Mouse (Mus musculus) kidney, adult 18-20 months (tissue): ENCODE measurements around the gene Clca3a1.

Experiments used
- DNase-seq: peaks from one replicate; pipeline ENCODE4 v3.0.0; 2021

Gene Clca3a1

DNA sequence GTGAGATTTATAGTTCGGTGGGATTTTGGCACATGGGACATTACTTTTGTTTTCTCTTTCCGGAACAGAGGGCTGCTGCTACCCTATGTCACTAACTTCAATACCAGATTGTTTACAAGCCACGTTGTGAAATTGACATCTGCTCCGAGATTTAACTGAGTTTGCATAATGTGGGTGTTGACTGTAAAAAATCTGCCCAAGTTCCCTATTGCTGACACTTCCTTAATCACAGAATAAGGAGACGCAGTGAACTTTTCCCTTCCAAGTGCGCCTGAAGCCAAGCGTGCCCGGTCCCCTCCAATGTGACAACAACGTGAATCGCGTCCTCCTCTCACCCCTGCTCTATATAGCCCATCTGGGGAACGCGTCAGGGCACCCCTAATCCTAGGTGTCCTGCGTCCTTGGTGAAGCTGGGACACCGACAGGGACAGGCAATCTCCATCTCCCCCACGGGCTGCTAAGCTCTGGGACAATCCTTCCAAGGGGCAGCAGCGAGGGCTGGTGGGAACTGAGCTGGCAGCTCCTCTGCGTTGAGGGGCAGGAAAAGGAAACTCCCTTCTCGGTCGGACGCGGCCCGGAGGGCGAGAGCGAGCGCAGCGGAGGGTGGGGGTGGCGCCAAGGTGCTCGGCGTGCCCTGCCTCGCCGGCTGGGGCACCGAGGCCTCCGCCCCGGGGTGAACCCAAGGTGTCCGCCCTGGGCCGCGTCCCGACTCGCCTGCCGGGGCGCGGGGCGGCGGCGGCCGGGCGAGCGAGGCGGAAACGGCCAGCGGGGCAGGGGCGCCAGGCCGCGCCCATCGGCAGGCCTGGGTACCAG is 41.5 kb downstream of the Clca3a1 start:
- peak; percentile 74 for DNase-seq

DNA sequence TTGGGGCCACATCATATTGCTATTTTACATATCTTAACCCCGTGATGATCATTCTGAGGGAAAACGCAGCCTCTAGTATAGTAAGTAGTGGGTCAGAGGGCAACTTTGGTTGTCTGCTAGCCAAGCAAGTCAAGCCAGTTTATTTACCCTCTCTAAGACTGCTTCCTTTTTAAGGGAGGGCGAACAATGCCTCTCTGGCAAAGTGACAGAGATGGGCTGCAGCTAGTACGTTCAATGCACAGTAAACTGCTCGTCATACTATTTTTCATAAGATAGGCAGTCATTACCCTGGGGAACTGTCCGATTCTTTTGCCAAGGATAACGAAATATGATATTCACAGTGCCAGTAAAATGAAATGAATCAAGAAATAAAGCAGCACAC is 42.1 kb downstream of the Clca3a1 start:
- DNase-seq: peak; percentile 30

DNA sequence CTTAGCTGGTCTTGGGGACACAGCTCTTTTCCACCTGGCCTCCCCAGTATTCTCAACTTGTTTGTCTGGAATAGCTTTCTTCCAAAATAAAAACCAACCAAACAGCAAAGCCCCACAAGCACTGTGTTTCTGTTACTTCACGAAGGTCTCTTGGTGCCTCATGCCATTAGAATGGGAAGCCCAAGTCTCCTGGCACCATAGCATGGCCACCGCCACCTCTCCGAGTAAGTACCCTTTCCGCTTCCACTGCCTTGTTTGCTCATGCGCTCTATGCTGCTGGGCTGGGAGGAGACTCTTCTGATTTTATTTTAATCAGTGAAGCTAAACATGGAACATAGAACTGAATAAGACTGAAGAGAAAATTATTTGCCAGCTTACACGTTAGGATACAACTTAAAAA is 42.9 kb downstream of the Clca3a1 start:
- no peak for DNase-seq

DNA sequence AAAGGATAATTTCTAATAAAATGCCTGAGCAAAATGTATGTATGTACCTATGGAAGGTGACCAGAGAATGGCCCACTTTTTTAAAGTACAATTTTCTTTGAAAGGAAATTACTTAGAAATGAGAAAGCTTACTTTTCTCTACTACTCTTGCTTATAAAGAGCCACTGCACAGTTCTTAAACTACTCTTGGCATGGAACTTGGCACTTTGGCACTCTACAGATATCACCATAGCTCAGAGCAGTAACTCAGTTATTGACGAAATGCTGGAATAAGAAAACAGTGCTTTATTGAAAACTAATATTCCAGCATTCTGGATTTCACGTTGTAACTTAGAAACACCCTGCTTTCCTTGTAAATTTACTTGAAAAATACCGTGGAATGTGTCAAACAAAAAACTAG is 43.7 kb downstream of the Clca3a1 start:
- no peak for DNase-seq

DNA sequence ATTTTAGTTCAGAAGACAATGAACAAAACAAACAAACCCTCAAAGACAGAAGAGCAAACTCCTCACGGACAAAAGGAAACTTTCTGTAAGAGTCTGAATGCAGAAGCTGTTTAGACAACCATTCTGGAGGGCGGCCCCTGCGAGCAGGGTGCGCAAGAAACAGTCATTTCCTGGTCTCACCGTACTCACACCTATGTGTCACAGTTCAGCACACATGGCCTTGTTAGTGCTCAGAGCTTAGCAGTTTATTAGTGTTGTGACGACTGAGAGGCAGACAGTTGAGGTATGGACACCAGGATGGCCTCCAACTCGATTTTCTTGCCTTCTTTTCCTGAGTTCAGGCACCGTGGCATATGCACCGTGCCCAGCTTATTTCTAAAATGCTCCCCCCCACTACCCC is 44.9 kb downstream of the Clca3a1 start:
- no peak for DNase-seq

DNA sequence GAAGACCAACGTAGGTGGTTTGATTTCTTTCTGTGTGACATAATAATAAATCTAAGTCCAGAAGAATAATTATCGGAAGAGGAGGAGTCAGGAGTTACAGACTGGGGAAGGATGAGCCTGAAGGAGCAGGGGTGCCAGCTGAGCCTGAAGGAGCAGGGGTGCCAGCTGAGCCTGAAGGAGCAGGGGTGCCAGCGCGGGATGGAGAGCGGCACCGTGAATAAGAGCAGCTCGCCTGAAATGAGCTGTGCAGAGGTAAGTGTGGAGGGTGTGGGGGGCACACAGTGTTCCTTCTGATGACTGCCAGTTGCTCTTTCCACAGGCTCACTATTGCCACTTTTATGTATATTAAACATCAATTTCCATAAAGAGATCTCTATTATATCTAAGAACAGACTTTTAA is 45.7 kb downstream of the Clca3a1 start:
- no peak for DNase-seq

DNA sequence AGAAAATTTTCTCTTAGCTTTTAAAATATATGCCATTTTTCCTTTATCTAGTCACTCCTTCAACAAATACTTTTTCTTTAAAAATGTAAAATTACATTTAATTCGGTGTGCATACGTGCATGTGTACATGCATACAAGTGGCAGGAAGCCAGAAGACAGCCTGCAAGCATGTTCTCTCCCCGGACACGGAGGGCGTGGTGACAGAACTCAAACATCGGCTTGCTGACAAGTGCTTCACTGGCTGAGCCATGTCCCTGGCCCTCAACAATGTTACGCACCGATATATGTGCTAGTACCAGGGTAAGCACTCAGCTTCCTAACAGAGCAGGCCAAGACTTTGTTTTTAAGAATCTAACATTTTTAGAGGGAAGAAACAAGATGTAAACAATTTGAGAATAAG is 46.2 kb downstream of the Clca3a1 start:
- no peak for DNase-seq

DNA sequence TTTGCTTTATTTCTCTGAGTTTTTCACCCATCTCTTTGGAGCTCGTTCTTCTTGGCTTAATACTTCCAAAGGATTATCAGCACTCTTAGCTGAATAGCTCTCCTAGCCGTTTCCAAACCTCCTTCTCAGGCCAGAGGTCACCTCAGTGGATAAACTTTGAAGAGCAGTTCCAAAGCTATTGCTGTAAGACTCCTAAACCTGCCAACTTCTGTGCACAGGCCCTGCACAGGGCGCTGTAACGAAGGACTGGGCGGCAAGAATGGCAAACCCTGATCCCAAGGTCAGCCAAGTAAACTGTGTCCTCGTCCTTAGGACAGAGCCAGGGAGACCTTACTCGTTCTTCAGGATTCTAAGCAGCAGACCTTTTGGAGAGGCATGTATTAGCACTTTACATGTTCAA is 46.7 kb downstream of the Clca3a1 start:
- DNase-seq: peak; percentile 42

DNA sequence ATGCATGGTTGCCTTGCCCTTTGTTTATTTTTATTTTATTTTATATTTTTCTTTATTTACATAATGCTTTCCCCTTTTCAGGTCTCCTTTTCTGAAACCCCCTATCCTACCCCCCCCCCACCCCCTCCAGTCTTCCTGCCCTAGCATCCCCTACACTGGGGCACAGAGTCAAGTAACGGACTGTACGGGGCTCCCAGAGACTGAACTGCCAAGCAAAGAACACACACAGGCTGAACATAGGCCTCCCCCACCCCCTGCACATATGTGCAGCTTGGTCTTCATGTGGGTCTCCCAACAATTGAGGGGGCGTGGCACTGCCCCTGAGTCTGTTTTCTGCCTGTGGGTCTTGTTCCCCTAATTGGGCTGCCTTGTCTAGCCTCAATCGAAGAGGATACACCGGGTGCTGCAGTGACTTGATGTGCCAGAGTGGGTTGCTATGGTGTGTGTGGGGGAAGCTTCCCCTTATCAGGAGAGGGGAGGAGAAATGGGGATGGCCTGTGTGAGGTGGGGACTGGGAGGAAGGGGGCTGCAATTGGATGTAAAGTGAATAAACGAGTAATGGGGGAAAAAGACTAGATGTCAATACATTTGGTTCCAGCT is 49.1 kb downstream of the Clca3a1 start:
- no peak for DNase-seq

DNA sequence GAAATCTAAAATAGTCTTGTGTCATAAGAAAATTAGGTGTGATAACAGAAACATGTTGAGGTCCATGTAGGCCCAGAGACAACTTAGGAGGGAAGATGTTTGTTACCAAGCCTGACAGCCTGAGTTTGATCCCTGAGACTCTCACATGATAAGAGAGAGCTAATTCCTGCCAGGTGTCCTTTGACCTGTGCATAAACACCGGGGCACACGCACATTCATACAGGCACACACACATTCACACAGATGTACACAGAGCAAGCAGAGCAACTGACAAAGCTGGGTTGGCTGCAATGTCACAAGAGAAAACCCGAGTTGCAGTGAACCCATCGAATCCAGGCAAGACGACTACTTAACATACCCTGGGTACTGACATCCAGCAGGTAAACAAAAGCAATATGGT is 52.2 kb downstream of the Clca3a1 start:
- no peak for DNase-seq

DNA sequence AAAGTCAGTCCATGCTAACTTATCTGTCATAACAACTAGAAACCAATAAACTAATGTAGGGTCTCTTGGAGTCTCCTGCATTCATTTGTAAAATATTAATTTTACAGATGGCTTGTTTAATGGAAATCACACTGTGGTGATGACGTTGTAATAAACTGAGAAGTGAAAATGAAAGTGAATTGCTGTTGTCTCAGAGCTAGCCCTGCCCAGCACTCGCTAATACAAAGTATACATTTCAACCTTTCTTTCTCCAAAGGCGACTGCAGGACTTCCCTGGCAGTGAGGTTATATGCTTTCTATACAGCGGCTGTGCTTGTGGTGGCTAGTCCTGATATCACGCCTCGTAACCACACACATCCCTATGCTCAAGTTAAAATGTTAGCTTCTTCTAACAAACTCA is 56.8 kb downstream of the Clca3a1 start:
- DNase-seq: no peak

DNA sequence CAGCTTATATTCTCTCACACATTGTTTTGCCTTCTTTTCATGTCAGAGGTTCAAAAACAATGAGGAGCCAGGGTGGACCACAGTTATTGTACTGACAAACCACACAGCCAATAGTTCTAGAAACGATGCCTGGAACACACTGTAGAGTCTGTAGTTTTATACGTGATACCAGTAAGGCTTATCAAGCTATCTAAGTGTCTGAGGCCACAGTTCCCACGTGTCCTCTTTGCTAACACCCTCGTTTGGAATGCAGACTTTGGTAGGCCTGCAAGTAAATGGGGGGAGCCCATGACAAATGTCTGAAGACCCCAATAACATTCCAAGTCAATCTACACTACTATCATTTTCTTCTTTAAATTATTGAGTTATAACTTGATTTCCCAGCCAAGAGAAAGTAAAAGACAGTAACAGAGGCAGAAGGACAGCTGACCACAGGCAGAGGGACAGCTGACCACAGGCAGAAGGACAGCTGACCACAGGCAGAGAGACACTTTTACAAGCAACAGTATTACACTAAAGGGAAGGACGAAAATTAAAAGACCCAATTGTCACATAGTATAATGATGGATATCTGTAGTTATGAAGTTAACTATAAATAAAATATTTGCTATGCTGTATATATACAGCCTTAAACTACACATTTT is 61.9 kb downstream of the Clca3a1 start:
- no peak for DNase-seq

DNA sequence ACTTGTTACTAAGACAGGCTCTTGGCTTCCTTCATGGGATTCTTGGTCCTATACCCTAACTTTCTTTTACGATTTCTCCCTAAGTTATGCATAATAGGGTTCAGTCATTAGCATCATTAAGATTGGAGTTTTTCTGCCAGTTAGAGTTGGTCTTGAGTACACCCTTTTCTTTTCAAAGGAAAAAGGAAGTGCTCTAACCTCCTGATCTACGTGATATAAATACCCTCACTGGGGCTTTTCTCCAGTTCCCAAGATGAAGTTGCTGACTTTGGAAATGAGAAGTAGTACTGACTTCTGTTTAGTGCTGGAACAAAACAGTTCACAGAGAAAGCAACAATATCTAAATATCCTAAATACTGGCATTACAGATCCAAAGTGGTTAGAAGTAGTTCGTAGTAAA is 62.8 kb downstream of the Clca3a1 start:
- no peak for DNase-seq

DNA sequence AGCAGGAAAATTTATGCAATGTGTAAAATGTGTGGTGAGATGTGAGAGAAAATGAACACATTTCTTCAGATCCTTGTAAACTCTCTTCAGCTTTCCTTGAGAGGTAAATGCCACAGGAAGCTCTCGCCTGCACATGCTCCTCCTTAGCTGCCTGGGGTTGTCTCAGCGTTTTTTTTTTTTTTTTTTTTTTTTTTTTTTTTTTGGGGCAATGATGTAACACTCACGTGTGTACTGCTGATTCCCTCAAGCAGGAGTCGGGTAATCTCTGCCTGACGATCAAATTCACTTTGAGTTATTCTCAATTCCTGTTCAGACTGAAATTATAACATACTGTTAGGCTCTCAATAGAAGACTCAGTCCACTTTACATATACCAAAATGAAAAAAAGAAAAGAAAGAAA is 63.6 kb downstream of the Clca3a1 start:
- no peak for DNase-seq

DNA sequence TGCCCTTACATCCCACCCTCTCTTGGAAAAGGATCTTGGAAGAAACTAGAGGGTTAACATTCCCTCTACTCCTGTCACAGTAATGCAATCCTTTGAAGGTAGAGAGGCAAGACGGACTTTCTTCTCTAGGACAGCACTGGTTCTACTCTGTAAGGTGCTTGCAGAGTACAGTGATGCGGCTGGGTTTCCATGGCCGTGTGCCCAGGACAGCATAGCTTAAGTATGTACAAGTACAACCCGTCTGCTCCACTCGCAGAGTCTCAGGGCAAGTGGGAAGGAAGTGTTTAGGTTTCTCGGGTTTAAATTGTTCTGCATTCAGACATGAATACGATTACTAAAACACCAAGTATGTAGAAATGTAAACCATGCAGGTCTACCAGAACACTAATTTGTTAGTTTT is 65.8 kb downstream of the Clca3a1 start:
- DNase-seq: no peak

DNA sequence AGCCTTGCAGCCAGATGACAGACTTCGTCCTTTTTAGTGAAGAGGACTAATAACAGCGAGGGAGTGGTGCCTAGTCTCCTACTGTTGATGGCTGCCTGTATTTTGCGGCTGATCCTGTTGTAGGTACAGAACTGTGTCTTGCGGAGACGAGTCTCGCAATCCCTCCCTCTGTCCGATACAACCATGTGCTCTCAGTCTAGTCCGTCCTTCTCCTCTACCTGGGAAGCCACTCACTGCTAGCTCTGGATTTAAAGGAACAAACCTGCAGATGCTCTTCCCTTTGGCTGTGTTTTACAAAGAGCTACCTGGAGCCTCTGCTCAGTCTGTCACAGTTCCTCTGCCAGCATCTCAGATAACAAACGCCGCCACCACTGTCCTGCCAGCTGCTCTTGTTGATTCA is 66.7 kb downstream of the Clca3a1 start:
- DNase-seq: no peak

DNA sequence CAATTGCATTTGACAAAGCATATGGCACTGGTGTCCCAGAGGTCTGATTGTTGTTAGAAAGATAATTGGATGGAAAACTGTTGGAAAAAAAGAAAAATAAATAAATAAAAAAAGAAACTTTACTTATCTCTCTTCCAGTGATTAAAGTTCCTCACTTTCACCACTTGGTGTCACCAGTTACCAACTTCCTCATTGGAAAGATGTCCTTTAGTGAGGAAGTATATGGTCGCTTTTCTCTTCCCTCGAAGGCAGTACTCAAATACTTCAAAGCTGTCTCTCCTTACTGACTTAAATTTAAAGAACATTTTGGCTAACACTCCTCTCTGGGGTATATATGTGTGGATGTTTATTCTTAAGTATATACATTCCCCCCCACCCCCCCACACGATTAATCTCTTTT is 68.7 kb downstream of the Clca3a1 start:
- no peak for DNase-seq

DNA sequence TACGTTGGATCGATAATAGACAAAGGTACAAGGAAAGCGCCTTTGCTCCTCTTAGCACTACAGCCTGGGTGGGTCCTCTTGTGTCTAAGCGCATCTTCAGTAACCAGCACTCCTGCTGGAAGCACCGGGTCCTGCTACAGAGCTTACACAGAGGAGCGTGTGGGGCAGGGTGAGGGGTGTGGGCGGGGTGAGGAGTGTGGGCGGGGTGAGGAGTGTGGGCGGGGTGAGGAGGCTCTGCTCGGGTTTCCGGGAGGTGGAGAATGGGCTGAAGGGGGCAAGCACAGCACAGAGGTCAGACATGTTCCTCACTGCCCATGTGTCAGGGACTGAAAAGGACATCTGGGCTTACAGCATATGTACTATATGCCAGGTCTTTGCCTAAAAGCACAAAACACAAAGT is 71.5 kb downstream of the Clca3a1 start:
- no peak for DNase-seq

DNA sequence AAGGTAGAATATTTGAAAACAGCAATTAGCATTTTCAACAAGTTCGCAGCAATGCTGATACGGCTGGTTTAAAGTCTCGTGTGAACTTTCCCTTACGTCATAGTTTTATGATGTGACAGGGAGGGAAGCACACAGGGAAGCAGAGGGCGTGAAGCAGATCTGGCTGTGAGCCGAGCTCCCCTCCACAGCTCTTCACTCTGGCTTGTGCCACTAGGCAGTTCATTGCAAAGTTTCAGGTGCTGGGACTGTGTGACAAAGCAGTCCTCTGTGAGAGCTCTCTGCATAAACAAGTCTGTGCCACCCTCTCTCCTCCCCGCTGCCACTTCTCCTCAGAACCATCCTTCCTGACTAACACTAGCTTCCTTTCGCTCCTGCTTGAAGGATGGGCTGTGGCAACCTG is 72.5 kb downstream of the Clca3a1 start:
- no peak for DNase-seq

DNA sequence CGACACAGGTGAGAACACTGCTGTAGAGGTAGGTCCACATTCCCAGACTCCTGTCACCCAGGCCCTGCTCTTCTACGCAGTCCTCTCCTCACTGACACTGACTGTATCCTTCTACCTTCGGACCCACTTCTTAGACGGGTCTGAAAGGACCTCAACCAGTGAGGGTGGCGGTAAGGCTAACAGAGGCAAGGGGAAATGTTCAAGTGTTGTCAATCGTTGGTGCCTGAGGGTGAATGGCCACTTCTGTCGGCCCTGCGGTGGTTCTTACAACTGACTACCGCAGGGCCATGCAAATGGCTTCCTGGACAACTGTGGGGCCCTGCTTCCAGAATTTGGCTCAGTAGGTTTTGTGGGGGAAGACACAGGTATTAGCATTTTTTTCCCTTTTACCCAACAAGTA is 73.2 kb downstream of the Clca3a1 start:
- DNase-seq: no peak

DNA sequence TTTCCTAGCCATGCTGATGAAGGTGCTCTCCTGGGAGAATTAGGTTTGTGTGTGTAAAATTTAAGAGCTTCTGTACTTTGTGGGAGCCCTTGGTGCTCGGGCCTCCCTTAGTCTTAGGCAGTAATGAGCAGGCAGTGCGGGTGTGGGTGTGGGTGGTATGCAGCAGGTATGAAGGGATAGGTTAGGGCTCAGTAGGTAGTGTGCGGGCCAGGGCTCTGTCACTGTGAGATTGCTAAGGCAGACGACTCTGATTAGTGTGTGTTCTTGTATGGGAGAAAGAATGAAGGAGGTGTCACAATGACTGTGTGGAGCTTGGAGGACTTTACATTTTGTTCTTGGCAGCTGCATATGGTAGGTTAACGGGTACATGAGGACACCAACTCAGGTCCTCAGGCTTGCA is 74.6 kb downstream of the Clca3a1 start:
- DNase-seq: no peak

DNA sequence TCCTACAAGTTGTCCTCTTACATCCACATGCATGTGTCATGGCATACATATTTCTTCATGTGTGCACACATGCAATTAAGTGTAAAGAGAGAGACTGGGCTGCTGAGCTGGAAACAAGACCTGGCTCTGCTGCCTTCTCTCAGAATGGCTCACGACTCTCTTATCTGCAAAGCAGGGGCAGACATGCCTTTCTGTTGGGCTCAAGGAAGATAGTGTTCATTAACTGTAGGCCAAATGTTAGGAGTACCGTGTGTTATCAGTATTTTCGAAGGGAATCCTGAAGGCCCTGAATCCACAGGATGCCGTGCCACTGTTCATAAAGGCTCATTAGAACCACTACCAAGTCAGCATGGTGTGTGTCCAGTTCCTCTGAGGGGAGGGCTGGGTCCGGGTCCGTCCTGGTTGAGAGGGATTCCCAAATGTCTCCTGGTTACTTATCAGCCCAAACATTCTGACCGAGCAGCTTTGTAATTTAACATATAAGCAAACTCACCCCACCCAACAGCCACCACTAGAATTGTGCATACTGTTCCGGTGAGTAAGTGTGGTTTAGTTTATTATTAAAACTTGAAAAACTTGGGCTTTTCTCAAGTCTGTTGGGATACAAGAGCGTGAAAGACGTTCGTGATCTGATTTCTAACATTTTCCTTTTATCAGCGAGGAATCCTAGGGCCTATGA is 77.5 kb downstream of the Clca3a1 start:
- DNase-seq: no peak

DNA sequence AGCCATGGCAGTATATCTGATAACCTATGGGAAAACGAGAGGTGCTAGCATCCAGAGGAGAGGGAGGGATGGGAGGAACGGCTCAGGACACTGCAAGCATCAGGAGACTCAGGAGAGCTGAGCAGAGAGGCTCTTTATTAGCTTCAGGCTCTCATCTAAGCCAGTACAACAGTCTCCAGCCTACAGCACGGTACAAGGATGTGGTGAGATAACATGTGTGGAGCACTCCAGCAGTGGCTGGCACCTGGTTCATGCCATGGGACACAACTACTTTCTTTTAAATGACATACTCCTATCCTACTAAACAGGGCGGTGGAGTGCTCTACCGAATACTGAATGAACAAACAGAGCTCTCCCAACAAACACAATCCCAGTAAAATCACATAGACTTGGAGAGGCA is 79.2 kb downstream of the Clca3a1 start:
- no peak for DNase-seq

DNA sequence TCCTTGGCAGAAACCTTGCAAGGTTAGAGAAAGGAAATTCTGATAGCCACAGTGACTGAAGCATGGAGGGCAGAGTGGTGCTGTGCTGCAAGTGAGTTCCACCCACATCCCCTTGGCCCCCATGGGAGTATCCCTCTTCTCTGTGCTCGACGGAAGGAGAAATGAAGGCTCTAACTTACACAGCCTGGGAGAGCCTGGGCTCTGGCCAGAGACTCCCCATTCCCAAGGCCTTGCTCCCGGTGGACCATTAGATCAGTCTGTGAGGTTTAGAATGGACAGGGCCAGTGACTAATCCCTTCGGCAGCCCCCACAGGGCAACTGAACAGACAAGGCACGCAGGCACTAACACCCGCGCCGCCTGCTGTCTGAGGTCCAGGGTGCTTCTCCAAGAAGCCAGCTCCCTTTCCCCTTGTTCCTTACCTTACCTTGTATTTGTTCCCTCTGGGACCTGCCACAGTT is 81.0 kb downstream of the Clca3a1 start:
- no peak for DNase-seq
